Mouse (Mus musculus): ENCODE measurements around the gene Rfng. TPM values are rescaled to one million over a fixed set of nuclear protein-coding genes. Genes with fewer than 3 reads are reported as not detected.

Gene Rfng
- 10 to 100 TPM; 66.1 to 68.6 TPM for total RNA-seq (2021)

DNA sequence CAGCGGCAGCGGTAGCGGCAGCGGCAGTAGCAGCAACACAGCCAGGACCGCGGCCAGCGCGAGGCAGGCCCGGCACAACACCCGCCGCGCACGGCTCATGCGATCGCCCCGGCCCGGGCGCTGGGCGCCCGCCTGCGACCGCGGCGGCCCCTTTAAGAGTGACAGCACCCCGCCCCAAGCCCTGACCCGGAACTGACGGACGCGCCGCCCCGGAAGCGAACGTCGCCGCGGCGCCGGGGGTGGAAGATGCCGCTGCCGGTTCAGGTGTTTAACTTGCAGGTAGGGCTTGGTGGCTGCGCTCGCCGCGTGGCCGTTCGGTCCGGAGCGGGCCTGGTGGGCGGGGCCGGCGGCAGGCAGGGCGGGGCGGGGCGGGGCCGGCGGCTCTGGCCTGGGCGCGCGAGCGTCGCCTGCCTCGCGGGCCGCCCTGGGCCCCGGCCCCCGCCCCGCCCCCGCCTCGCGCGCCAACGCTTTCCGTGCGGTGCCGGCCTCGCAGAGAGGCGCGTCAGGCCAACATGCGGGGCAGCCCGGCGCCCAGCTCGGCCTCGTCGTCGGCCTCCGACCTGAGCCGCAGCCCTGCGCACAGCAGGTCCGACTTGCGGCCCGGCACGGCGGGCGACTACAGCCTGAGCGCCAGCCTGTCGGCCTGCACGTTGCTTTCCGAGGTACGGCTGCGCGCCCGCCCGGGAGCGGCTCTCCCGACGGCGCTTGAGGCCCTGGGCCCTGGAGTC, at the start of gene Rfng, which contains the start of gene Gps1:
Gene Rfng (minus strand): TSS at position 144 of the 728 bp plus-strand sequence.
Gene Gps1 (plus strand): TSS at position 209 of the 728 bp plus-strand sequence.
- peak; percentile 83 to 85 for DNase-seq

DNA sequence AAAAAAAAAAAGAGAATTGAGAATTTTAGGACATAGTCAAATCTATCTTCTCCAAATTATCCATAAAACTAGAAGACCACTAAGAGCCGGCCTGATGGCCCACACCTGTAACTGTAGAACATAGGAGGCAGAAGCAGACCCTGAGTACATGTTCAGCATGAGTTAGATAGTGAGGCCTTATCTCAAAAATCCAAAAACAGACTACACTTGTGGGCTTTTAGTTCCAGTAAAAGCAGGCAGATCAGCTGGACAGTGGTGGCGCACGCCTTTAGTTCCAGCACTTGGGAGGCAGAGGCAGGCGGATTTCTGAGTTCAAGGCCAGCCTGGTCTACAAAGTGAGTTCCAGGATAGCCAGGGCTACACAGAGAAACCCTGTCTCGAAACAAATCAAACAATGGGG, 49.0 kb upstream of the Rfng start:
- DNase-seq = peak in 1 of 2 experiments; percentile 1

DNA sequence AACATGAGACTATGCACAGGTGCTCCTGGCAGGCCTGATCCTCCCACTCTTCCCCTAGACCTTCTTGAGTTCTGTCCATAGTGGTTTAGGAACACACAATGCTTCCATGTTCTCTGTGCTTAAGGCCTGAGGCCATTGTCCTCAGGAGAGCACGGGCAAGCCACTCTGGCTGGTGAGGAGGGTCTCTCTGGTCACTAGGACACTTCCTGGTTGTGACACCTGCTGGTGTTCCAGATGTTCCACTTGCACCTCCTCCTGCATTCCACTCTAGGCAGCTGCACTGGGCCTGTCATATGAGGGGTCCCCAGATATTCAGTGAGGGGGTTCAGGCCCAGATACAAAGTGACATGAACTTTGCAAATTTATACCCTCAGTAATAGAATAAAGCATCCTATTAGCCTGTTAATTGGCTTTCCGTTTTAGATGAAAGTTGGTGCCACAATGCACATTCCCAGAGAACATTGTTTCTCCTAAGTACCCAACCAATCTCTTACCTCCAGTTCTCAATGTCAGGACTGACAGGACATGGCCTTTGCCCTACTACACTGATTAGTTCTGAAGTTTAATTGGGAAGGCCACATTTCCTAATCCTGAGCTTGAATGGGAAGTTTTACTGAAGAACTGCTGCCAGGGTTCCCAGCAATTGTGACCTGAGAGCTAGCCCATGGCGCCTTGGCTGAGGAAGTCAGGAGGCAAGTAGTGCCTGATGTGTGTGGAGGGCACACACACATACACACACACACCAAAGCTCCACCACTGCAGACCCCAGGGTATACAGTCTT, 47.8 kb upstream of the Rfng start:
- peak in 1 of 2 experiments; percentile 1 for DNase-seq

DNA sequence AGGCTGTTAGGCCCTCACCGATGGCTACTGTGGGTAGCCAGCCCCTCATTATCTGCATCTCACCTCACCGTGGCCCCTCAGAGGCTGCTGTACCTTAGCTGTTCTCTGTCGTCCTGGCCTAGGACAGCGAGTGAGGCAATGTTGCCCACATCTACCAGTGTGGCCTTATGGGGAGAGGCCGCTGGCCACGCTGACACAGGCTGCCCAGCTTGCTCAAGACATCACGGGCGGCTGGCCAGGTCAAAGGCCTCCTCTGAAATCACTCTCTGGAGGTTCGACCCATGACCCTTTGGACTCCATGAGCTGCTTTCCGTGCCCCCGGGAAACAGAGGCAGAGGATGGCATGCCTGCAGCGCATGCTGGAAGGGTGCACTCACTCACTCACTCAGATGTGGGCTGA, 46.7 kb upstream of the Rfng start:
- DNase-seq = peak in 1 of 2 experiments; percentile 2

DNA sequence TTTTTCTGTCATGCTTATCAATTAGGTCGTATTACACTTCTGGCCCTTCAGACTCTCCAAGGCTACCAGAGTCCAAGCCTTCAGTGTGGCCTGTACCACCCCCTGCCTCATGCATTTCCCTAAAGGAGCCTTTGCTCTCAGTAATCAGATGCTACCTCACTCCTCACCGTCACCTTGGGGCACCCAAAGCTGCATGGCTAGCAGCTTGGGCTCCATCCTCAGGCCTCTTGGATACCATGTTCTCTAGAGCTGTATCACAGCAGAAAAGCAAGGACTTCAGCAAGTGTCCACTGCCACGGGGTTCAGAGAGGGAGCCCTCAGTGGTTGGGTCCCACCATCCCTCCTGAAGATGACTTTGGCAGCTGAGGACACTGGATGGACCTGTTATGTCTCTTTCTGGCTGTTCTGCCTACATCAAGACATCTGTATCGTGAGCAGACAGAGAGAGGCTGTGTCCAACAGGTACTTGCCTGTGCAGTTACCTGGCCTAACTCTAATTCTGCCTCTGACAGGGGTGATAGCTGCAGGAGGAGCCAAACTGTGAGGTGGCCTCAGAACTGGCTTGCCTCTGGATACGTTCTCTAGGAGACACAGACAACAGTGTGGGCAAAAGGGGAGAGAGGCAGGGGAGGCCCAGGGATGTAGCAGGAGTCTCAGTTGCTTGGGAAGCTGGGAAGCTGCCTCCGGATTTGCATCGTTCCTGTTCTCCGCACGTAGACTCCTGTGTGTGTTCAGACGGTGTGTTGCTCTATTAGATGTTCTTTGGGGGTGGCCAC, 45.9 kb upstream of the Rfng start:
- DNase-seq = no peak

DNA sequence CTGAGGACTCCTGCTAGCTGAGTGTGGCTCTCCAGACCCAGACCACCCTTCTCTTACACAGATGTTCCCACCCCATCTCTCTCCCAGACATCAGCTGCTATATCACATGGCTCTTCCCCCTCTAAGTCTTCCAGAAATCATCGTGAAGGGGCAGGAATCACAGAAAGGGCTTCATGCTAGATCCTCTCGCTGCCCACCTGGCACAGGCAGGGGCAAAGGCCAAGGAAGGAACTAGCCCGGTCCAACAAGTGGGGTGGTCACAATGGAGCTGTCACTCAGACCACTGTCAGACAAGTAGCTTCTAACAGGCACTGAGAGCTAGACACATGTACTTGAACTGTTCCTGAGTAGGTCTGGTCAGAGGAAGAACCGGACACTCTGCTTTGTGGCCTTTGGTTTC, 44.4 kb upstream of the Rfng start:
- DNase-seq = no peak

DNA sequence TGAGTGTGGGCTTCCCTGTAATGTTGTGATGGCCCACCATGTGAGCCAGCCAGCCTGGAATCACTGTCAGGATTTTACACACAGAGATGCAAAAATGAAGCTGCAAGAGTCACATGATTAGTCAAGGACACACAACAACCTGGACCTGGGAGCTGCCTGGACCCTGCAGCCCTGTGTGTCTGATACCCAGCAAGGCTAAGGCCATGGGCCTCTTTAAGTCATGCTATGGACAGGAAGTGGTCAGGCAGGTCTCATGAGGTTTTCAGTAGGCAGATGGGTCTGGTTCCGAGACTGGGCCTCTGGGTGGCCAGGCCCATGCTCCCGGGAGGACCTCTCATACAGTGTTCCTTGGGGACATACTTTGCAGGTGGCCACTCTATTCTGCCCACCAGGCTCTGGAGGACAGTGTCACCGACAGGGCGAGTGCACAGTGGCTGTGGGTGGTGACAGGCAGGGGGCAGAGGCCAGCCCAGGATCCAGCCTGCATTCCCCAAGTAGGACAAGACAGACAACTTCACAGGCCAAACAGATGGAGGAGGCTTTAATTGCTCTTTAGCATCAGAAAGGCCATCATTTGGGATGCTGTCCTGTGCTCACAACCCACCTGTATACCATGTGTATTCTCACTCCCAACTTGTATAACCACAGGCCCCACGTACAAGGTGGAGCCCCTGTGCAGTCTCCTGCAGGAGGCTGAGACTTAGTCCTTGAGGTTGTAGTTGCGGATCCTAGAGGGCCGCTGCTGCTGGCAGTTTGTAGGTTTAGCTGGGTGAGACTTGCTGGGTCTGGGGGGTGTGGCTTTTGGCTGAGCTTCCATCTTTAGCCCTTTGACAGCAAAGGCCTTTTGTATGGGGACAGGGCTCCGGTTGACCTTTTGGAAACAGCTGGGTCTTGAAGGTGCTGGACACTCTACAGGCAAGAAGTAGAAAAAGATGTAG, 42.3 kb upstream of the Rfng start:
- peak in 1 of 2 experiments; percentile 1 for DNase-seq

DNA sequence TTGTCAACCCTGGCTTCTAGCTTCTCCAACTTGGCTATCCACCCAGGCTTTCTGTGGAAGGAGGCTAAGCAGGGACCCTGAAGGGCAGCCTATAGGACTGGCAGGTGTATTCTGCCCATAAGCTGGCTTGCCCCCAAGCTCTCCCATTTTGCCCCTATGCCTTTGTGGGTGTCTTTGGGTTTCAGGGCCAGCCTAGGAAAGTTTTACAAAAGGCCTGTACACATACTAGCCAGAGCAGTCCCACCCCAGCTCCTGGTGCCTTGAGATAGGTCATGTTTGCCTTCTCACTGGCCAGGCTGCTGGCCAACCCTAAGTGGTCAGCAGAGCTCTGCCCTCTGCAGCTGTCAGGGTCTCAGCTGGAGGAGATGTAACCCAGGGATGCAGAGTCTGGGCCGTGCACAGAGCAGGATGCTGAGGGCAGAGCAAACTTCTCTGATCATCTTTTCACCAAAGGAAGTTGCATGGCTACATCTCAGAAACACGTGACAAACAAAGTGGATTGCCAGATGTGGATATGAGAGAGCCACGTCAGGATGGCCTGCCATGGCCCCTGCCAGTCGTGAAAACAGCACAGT, 41.4 kb upstream of the Rfng start:
- DNase-seq = peak in 1 of 2 experiments; percentile 7

DNA sequence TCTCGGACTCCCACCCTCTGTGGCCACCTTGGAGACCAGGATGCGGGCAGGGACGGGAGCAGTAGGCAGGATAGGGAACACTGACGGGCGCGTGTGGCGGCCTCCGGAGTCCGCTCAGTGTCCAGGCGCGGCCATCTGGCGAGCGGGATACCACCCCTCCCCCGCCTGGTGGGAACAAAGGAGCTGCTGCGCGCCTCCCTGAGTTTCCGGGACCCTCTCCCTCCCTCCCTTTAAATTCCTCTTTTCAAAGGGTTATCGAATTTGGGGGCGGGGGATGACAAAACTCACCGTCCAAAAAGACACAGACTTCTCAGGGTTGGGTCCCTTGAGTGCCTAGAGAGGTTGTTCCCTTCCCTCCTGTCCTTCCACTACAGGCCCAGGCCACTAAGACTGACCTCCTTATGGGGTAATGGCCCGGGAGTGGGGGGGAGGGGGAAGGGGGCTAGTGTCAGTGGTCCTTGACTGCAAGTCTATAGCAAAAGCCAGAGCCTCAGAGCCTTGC, 40.8 kb upstream of the Rfng start:
- DNase-seq = no peak

DNA sequence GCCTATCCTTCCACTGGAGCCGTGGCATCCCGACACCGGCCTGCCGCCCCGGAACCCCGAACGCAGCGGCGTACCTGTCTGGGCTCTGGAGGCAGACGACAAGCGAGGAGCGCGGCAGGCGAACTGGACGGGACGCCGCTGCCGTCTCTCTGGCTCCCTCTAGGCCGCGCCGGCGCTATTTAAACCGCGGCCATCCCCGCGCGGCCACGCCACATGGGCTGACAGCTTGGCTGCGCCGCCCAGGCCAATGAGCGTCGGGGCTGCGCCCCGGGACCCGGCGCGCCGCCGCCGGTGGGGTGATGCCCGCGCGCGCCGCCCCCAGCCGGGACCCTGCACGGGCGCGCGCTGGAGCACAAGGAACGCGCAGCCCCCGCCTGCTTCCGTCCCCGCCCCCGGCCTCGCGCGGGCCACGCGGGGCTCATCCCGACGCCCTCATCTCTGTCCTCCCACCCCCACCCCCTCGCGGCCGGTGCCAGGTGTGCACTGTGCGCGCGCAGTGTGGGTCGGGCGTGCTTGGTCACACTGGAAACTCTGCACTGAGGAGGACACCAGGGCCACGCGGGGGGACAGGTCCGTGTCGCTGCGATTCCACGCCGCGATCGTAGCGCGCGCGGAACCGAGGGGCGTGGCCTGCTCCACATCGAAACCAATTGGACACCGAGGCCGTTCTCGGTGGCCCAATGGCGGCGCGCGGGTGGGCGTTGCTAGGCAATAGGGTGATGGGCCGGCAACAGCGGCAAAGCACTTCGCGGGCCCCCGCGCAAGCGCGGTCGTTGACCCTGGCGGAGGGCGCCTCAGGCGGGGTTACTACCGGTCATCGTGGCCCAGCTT, 40.2 kb upstream of the Rfng start, which contains the start of gene Fasn:
Gene Fasn (minus strand): TSS at position 592 of the 831 bp plus-strand sequence.
- peak; percentile 98 for DNase-seq

DNA sequence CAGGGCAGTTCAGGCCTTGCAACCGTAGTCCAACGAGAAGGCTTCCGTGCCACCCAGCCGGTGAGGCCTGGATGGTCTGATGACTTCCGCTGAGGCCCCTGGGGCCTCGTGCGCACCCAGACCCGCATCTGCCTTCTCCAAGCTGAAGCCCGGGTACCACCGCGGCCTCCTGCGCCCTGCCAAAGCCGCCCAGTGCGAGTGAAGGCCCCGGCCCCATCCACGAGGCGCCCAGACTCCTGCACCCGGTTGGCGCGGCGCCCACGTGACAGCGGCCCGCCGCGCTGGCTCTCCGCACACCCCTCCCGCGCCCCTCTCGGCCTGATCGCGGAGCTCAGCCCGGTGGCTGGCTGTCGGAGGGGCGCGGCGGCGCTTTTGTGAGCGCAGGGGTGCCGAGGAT, 39.5 kb upstream of the Rfng start:
- no peak for DNase-seq

DNA sequence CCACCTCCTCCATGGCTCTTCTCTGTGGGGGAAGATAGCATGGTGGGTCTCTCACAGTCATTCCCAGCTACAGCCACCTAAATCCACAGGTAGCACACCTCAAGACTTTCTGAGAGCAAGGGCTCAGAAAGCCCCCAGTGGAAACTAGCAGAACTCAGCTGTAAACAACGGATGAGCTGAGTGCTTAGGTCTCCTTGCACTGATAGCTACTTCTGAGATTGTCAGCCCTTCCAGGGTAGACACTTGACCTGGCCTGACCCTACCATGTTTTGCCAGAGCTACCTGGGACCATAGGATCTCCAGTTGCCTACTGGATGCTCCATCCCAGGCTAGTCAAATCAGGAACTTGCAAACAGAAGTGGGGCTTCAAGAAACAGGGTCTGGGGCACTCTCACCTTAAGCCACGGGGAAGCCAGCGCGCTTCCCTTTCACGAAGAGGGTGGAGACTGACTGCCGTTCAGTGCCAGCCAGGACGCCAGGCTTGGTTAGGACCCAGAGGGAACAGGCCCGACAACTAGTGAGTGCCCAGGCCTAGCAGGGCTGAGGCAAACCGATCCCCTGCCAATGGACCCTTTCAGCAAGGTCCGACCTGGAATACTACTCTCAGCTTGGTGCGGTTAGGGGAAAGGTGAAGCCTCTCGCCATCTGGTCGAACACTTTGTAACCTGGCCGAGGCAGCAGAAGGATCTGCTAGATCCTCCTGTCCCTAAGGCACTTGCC, 39.0 kb upstream of the Rfng start:
- DNase-seq = peak; percentile 16 to 30

DNA sequence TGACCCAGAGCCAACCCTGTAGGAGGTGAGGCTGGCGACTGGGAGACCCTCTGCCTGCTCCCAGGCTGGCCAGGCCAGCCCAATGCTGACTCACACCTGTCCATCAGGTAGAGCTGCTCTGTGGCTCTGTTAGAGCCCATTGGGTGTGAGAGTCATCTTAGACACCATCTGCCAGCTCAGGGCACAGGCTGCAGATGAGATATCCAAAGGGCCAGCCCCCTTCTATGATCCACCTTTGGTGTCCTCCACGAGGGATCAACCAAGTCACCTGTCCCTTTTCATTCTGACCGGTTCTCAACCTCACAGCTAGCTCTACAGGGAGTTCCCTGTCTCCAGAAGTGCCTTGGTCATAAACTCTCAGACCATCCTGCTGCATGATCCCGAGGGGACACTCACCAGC, 38.3 kb upstream of the Rfng start:
- no peak for DNase-seq

DNA sequence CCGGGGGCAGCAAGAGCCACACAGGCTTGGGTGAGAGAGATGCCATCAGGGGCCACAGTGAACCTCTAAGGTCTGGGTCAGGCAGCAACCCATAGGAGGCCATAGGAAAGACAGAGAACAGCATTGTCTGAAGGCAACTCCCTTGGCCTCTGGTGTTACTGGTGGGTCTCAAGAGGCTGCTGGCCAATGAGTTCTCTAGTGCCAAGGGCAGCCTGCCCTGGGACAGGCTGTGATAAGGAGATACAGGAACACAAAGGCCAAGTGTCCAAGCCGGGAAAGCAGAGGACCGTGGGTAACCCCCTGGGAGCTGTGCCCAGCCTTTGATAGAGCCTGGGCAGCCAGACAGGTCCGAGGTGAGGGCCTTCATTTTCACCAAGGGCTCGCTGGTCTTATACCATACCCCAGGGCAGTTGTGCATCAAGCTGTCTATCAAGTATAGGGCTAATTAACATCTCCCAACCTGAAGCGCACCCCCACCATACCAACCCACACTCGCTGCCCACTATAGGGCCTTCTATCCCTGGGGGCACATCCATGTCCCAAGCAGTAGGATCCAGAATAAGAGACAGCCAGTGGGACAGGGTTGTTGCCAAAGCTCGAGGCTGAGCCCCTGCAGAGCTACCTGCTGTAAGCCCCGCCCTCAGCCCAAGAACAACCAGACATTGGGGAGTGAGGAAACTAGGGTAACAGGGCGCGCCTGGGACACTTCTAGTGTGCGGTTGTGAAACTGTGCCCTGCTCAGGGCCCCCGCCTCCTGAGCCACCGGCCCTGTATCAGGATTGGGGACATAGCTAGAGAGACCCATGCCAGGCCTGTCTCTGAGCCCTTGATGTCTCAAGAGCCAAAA, 37.3 kb upstream of the Rfng start:
- DNase-seq = no peak

DNA sequence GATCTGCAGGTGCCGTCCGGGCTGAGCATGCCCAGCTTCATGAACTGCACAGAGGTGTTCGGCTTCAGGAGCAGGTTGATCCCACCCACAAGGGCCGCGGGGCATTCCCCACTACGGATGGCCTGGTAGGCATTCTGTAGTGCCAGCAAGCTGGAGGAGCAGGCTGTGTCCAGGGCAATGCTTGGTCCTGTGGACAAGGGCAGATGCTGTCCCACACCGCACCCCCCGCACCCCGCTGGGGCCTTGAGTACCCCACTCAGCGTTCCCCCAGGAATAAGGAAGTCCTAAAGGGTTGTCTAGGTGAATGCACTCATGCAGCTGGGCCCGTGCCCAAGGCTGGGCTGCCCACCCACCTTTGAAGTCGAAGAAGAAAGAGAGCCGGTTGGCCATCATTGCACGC, 36.5 kb upstream of the Rfng start:
- DNase-seq = no peak

DNA sequence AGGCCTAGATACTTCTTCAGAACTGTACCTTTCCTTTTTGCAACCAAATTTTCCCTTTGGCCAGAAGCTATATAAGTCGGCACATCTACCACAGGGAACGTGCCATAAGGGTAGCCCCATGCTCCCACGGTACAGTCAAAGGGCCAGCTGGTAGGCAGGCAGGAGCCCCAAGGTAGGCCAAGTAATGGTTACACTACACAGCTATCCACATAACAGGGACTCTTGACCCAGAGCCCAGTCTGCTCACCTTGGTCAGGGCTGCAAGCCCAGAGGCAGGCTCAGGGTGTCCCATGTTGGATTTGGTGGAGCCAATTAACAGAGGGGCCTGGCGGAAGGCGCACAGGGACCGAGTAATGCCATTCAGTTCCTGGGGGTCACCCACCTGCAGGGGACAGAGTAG, 35.5 kb upstream of the Rfng start:
- DNase-seq = no peak

DNA sequence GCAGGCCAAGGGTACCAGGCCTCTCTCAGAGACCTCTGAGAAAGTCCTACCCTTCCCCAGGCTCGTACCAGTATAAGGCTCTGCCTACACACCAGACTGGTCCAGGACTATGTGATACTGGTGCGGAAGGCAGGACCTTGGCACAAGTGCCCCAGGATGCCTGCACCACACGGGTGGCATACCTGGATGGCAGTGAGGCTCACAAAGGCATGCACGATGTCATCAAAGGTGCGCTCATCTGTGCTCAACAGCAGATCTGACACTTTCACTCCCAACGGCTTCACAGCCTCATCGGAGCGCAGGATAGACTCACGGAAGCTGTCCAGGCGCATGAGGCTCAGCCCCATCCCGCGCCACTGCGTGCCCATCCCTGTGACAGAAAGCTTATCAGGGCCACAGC, 34.2 kb upstream of the Rfng start:
- no peak for DNase-seq

DNA sequence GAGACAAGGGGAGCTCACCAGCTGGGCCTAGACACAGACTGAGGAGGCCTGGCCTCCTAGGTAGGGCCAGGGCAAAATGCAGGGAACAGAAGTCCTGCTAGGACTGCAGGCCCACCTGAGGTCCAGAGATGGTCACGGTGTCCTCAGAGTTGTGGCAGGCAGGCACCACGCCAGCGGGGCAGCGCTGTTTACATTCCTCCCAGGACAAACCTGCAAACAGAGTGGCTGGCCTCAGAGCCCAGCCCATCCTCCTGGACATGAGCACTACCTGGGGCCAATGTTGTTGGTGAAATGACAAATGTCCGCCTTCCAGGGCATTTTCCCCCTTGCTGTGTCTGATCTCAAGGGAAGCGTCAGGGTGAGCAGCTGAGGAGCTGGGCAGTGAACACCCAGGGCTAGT, 33.4 kb upstream of the Rfng start:
- DNase-seq = no peak

DNA sequence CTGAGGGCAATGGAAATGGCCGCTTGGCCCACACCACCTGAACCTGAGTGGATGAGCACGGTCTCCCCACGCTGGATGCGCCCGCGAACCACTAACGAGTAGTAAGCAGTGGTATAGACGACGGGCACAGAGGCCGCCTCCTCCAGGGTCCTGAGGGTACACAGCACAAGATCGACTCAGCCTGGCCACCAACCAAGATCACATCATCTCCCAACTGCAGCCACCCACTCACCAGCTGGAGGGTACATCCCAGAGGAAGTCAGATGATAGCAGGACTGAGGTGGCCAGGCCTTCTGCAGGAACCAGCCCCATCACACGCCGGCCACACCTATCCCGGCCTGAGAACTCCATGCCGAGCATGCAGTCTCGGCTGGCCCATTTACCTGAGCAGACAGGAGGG, 28.1 kb upstream of the Rfng start:
- peak in 1 of 2 experiments; percentile 29 for DNase-seq
